Mouse (Mus musculus) monocyte, adult 59 days (primary cell): ENCODE results near the gene Gm3573. TPM values are rescaled to one million over a fixed set of nuclear protein-coding genes. Genes with fewer than 3 reads are reported as not detected.

Source experiments
- total RNA-seq, 2 experiments: library from RNA; stranded (reverse); gene quantifications; one replicate each; pipeline ENCODE4 v1.2.4; 2023

The Gm3573 gene
- total RNA-seq: not detected

DNA sequence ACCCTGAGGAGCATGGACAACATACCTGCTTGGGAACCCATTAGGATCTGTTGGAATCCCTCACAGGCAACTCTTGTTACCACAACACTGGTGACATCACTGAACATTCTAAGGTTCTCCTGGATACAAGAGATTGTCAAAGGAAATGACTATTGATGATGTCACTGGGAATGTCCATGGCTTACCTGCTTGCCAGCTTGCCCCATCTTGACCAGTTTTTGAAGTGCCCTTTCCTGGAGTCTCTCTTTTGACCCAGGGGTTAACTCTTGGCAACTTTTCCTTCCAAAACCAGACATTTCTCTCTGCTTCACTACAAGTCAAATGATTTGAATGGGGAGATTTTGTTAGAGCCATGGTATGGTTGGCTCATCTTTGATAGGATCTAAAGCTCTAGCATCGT lies at the start of gene Gm3573:
Gm3573 (minus strand) TSS at position 101 of the 400 bp plus-strand sequence.

DNA sequence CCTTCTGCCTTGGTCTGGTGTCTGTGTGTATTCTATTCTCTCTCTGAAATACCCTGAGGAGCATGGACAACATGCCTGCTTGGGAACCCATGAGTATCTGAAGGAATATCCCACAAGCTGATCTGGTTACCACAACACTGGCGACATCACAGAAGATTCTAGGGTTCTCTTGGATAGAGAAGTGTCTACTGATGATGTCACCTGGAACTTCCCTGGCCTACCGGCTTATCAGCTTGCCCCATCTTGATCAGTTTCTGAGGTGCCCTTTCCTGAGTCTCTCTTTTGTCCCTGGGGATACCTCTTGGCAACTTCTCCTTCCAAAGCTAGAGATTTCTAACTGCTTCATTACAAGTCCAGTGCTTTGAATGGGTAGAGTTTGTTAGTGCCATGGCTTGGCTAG lies 28.1 kb downstream of the Gm3573 start, which contains the start of gene Gm17027:
Gm17027 (minus strand) TSS at position 101 of the 400 bp plus-strand sequence.

Other genes starting within 250 kb of the Gm3573 start
- not detected for gene 1700024B05Rik, start 246.8 kb downstream of the Gm3573 start, total RNA-seq
- gene Gm6401, start 222.9 kb downstream of the Gm3573 start, total RNA-seq: not detected
- not detected for gene Gm3543, start 207.5 kb downstream of the Gm3573 start, total RNA-seq
- gene Gm7951, start 73.4 kb downstream of the Gm3573 start, total RNA-seq: not detected
- gene Gm17027, start 28.2 kb downstream of the Gm3573 start, total RNA-seq: not detected
- not detected for gene Gm17026, start 69.3 kb upstream of the Gm3573 start, total RNA-seq
- not detected for gene Gm9611, start 106.6 kb upstream of the Gm3573 start, total RNA-seq
- not detected for gene Gm7995, start 119.4 kb upstream of the Gm3573 start, total RNA-seq
- gene Gm8005, start 248.9 kb upstream of the Gm3573 start, total RNA-seq: not detected